Mouse (Mus musculus): ENCODE measurements around the gene Ets1. TPM values are rescaled to one million over a fixed set of nuclear protein-coding genes. Genes with fewer than 3 reads are reported as not detected.
A peak's percentile ranks its signal among the peaks of the same experiment; 100 is the strongest.

The Ets1 gene
- total and polyA plus RNA-seq, 3 experiments, result 0.05 TPM; not detected in 2

DNA sequence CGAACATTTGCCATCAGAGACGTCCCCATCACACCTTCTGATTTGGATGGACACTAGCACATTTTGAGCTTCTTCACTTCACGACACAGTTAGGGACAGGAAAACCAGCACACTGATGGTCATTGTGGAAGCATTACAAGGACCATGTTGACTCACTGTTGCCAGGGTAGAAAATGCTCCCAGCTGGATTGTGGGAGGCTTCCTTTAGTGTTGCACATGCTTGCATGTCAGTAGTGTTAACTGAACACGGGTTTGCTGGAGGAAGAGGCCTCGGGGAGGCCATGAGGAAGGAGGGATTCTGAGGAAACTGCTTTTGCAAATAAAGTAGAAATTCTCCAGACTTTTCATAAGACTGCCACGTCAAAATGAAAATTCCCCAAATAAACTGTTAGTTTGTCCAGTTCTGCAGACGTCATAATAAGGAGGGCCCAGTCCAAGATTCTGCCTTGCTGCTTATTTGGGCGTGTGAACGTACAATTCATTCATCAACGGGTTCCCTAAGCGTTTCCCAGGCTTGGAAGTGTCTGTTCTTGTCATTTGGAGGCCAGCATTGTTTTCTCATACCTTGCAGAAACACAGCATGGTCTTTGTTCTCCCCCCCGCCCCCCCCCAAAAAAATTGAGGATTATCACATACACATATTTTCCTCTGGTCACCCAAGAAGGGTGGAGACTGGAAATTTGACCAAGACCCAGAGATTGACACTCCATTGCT lies 58.2 kb downstream of the Ets1 start:
- Histone ChIP-seq H3K9me3 (replicated peaks) (peaks cover 12% of the 10 kb centered on the region), H3K4me1 (ENCODE audit: insufficient read depth, low read depth, low read length) (peaks cover 4% of the 10 kb centered on the region; the same call in 1 of the 2 replicates), H3K4me3 (ENCODE audit: low read depth, low read length) (no peak overlapping the region), H3K27me3 (ENCODE audit: insufficient read depth, low read length) (peaks cover 2% of the 10 kb centered on the region), H3K36me3 (replicated peaks) (no peaks in the 10 kb centered on the region)
- DNase-seq (ENCODE audit: low spot score) (no peak), ATAC-seq (ENCODE audit: extremely low read depth, insufficient number of reproducible peaks, low FRiP score, poor library complexity, severe bottlenecking) (no peak)
- TF ChIP-seq POLR2AphosphoS5 (IDR thresholded peaks at IDR 0.05; ENCODE audit: insufficient replicate concordance, low read depth, low read length), result no peak
- TF ChIP-seq GATA1 (IDR thresholded peaks at IDR 0.05; ENCODE audit: borderline replicate concordance, low read length), result no peak
- no peak for TF ChIP-seq TAL1 (conservative IDR thresholded peaks at IDR 0.05; ENCODE audit: low read depth, low read length)
- no peak for TF ChIP-seq CTCF (IDR thresholded peaks at IDR 0.05; ENCODE audit: low read depth, low read length)
- TF ChIP-seq GATA2 (IDR thresholded peaks at IDR 0.05; ENCODE audit: borderline replicate concordance, low read depth, low read length), result no peak

DNA sequence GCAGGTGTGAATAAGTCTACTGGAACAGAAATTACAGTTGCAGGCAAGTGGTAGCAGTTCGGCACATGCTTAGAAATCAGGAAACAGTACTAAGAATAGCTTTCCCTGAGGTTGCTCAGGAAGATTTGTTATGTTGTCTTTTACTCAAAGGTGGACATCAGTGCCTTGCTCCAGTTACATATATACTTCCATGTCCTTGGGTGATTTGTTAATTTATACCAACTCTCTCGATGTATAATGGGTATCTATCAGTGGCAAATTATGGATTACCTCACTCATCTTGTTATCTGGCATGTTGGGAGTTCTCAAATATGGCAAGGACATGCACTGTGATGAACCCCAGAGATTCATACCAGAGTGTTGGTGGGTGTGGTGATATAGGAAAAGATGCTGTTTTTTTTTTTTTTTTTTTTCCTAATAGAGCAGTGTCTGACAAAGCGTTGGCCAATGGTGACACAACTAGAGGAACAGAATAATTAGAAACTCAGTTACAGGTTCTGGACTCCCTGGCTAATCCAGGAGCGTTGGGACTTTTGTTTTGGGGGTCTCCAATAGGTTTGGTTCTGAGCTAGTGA lies 59.0 kb downstream of the Ets1 start:
- ATAC-seq (ENCODE audit: extremely low read depth, insufficient number of reproducible peaks, low FRiP score, poor library complexity, severe bottlenecking), result no peak
- Histone ChIP-seq H3K4me1 (ENCODE audit: insufficient read depth, low read depth, low read length) (peaks cover 4% of the 10 kb centered on the region; the same call in 1 of the 2 replicates), H3K9me3 (replicated peaks) (peaks cover 10% of the 10 kb centered on the region), H3K27me3 (ENCODE audit: insufficient read depth, low read length) (no peaks in the 10 kb centered on the region; the same call in 1 of the 2 replicates), H3K4me3 (ENCODE audit: low read depth, low read length) (no peak overlapping the region), H3K36me3 (replicated peaks) (no peaks in the 10 kb centered on the region)
- TF ChIP-seq CTCF (IDR thresholded peaks at IDR 0.05; ENCODE audit: low read depth, low read length) (no peak), TAL1 (conservative IDR thresholded peaks at IDR 0.05; ENCODE audit: low read depth, low read length) (no peak), POLR2AphosphoS5 (IDR thresholded peaks at IDR 0.05; ENCODE audit: insufficient replicate concordance, low read depth, low read length) (no peak), GATA2 (IDR thresholded peaks at IDR 0.05; ENCODE audit: borderline replicate concordance, low read depth, low read length) (no peak), GATA1 (IDR thresholded peaks at IDR 0.05; ENCODE audit: borderline replicate concordance, low read length) (no peak)
- DNase-seq (ENCODE audit: low spot score), result no peak

DNA sequence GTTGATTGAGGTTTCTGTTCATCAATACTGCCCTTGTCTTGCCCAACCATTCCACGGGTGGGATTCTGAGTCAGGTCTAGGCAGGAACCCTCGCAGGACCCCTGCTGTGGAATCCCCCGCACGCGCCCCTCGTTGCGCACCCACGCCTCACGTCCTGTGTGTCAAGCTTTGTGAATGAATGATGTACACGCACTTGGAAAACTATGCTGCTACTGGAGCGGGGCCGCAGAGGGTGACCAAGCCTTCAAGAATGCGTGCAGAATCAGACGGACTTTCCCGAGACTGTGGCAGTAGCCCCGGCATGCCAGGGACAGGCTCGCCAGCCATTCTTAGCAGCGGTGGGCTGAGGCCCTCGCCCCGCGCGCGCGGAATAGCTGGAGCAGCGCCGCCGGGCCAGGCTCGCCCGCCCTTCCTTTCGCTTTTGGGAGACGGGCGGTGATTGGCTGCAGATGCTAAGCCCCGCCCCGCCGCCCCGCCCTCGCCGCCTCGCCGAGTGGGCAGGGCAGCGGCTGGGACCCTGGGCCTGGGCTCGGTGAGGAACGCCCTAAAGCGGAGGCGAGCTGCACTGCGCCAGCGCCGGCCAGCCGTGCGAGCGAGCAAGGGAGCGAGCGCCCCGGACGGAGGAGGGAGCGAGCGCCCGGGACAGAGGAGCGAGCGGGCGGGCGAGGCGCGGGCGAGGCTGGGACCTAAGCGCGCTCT lies 59.6 kb downstream of the Ets1 start:
- H3K4me3 ChIP-seq (ENCODE audit: low read depth, low read length), result peak overlapping the region; percentile 46; the same call in 1 of the 2 replicates
- no peaks in the 10 kb centered on the region; the same call in 1 of the 2 replicates for H3K27me3 ChIP-seq (ENCODE audit: insufficient read depth, low read length)
- ATAC-seq (ENCODE audit: extremely low read depth, insufficient number of reproducible peaks, low FRiP score, poor library complexity, severe bottlenecking) (no peak), DNase-seq (ENCODE audit: low spot score) (no peak)
- peaks cover 10% of the 10 kb centered on the region for H3K9me3 ChIP-seq (replicated peaks)
- H3K4me1 ChIP-seq (ENCODE audit: insufficient read depth, low read depth, low read length), result peaks cover 4% of the 10 kb centered on the region; the same call in 1 of the 2 replicates
- TF ChIP-seq POLR2AphosphoS5 (IDR thresholded peaks at IDR 0.05; ENCODE audit: insufficient replicate concordance, low read depth, low read length) (no peak), GATA2 (IDR thresholded peaks at IDR 0.05; ENCODE audit: borderline replicate concordance, low read depth, low read length) (no peak), TAL1 (conservative IDR thresholded peaks at IDR 0.05; ENCODE audit: low read depth, low read length) (no peak), CTCF (IDR thresholded peaks at IDR 0.05; ENCODE audit: low read depth, low read length) (no peak), GATA1 (IDR thresholded peaks at IDR 0.05; ENCODE audit: borderline replicate concordance, low read length) (no peak)
- H3K36me3 ChIP-seq (replicated peaks), result no peaks in the 10 kb centered on the region

DNA sequence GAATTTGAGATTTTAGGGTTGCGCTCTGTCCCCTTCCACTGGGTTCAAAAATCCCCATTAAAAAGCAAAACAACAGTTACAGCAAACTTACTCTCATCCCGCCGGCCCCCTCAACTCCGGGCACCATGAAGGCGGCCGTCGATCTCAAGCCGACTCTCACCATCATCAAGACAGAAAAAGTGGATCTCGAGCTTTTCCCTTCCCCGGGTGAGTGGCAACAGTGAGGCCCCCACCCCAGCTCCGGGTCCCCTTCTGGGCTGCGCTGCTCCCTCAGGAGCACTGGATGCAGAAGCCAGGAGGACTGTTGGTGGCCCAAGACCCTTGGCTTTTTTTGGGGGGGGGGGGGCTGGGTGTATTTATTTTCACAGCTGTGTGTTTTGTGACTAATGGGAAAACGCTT lies 60.2 kb downstream of the Ets1 start:
- peaks cover 4% of the 10 kb centered on the region; the same call in 1 of the 2 replicates for H3K4me1 ChIP-seq (ENCODE audit: insufficient read depth, low read depth, low read length)
- peaks cover 10% of the 10 kb centered on the region for H3K9me3 ChIP-seq (replicated peaks)
- no peak for TF ChIP-seq GATA1 (IDR thresholded peaks at IDR 0.05; ENCODE audit: borderline replicate concordance, low read length)
- no peak for TF ChIP-seq GATA2 (IDR thresholded peaks at IDR 0.05; ENCODE audit: borderline replicate concordance, low read depth, low read length)
- no peak for TF ChIP-seq CTCF (IDR thresholded peaks at IDR 0.05; ENCODE audit: low read depth, low read length)
- TF ChIP-seq POLR2AphosphoS5 (IDR thresholded peaks at IDR 0.05; ENCODE audit: insufficient replicate concordance, low read depth, low read length), result no peak
- no peak for TF ChIP-seq TAL1 (conservative IDR thresholded peaks at IDR 0.05; ENCODE audit: low read depth, low read length)
- no peaks in the 10 kb centered on the region; the same call in 1 of the 2 replicates for H3K27me3 ChIP-seq (ENCODE audit: insufficient read depth, low read length)
- ATAC-seq (ENCODE audit: extremely low read depth, insufficient number of reproducible peaks, low FRiP score, poor library complexity, severe bottlenecking) (no peak), DNase-seq (ENCODE audit: low spot score) (no peak)
- H3K4me3 ChIP-seq (ENCODE audit: low read depth, low read length), result no peak overlapping the region; the same call in 1 of the 2 replicates
- no peaks in the 10 kb centered on the region for H3K36me3 ChIP-seq (replicated peaks)

DNA sequence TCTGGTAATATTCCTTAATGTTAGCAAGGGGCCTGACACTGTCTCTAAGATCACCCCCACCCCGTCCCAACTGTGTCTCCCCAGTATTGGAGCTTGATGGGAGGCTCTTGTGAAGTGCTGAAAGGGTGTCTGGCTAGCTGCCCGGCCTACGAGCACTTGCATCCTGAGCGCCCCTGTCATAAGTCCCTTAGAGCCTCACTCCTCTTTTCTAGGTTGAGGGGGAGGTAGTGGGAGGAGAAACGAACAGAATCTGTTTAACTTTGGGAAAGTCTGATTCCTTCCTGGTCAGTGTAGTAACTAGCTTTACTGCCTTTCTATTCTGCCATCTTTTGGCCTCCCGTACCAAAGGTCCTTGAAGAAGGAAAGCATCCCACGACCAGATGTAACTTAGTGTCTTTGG lies 60.7 kb downstream of the Ets1 start:
- ATAC-seq (ENCODE audit: extremely low read depth, insufficient number of reproducible peaks, low FRiP score, poor library complexity, severe bottlenecking), result no peak
- TF ChIP-seq TAL1 (conservative IDR thresholded peaks at IDR 0.05; ENCODE audit: low read depth, low read length) (no peak), GATA1 (IDR thresholded peaks at IDR 0.05; ENCODE audit: borderline replicate concordance, low read length) (no peak), GATA2 (IDR thresholded peaks at IDR 0.05; ENCODE audit: borderline replicate concordance, low read depth, low read length) (no peak), POLR2AphosphoS5 (IDR thresholded peaks at IDR 0.05; ENCODE audit: insufficient replicate concordance, low read depth, low read length) (no peak), CTCF (IDR thresholded peaks at IDR 0.05; ENCODE audit: low read depth, low read length) (no peak)
- peaks cover 4% of the 10 kb centered on the region; the same call in 1 of the 2 replicates for H3K4me1 ChIP-seq (ENCODE audit: insufficient read depth, low read depth, low read length)
- H3K4me3 ChIP-seq (ENCODE audit: low read depth, low read length), result no peak overlapping the region
- no peaks in the 10 kb centered on the region; the same call in 1 of the 2 replicates for H3K27me3 ChIP-seq (ENCODE audit: insufficient read depth, low read length)
- no peaks in the 10 kb centered on the region for H3K36me3 ChIP-seq (replicated peaks)
- peaks cover 10% of the 10 kb centered on the region for H3K9me3 ChIP-seq (replicated peaks)
- no peak for DNase-seq (ENCODE audit: low spot score)

Data from G1E (cell line).